Mouse (Mus musculus) embryo, embryonic 9.5 days (tissue): Measurements from ENCODE around the gene Olfr5.
"Not testable (repeated sequence)": the region's sequence is repeated elsewhere in the genome, so short reads cannot be mapped to it uniquely, and the experiment has no call there.

Experiments
- DNase-seq: peaks from one replicate; pipeline ENCODE4 v3.0.0-alpha.2; 2017; ENCODE audit errors: extremely low spot score

Olfr5 gene

DNA sequence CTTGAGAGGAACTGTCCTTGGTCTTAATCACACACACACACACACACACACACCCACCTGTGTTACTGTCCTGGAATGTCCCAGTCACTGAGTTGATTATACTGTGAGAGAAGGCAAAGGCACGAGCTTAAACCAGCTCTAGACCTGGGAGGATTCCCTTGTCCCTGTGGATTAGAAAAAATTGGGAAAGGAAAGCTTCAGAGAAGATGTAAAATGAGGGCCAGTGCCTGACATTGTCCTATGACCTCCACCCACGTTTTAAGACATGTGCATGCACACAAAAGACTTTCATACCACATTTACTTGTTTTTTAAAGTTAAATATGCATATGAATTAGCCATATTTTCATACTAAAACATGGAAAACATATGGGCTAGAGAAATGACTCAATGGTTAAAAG is at the start of gene Olfr5:
Olfr5 (minus strand) TSS at position 101 of the 400 bp plus-strand sequence.
- no peak for DNase-seq

DNA sequence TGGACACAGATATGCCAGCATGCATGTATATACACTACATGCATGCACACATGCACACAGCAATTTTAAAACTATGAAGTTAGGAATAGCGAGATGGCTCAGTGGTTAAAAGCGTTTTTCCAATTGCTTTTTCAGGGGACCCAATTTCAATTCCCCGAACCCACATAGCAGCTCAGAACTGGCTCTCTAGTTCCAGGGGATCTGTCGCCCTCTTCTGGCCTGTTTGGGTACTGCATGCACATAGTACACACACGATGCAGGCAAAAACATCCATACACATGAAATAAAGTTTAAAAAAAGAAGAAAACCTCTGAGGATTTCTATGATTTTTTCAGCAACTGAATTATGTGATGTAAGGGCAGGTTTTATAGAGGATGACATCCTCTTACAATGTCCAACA is 39.4 kb upstream of the Olfr5 start:
- no peak for DNase-seq

DNA sequence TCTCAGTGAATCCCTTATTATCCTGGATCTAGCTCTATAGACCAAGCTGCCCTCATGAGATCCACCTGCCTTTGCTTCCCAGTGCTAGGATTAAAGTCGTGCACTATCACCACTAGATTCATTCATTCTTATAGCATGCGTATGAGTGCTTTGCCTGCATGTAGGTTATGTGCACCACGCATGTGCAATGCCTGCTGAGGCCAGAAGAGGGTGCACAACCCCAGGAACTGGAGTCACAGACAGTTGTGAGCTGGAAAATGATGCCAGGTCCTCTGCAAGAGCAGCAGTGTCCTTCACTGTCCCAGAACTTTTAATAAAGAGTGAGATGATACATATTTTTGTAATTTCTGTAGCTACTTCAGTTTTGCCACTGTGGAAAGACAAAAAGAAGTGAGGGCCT is 38.3 kb upstream of the Olfr5 start:
- DNase-seq: no peak

DNA sequence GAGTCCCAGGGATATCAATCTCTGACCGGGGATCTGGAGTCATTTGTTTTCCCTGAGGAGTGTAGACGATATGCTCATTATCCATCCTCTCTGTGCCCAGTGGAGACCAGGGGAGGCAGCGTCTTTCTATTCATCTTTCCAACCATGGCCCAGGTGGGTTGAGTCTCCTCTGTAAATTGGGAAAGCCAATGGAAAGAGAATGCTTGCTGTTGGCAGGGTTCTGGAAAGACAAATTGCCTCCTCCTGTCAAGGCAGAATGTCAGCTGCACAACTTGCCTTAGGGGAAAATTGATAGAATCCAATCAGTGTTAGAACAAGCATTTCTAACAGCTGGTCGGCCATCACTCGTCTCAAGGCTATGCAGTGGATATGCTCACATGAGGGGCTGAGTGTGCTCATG is 36.1 kb upstream of the Olfr5 start, which contains the start of gene Olfr1349:
Olfr1349 (minus strand) TSS at position 101 of the 400 bp plus-strand sequence.
- no peak for DNase-seq

DNA sequence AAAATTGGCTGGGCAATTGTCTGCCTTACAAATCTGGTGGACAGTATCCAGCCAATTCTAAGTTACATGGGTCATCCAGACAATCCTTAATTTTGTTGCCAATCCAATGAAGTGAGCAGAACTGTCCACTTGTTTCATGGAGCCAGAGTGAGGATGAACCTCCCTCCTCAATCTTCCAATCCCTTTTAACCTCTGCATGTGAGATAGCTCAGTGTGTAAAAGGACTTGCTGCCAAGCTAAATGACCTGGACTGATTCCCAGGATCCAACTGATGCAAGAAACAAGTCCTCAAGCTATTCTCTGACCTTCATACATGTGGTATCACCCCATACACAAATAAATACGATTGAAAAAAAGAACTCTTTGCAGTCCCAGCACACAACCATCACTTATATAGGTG is 34.9 kb upstream of the Olfr5 start:
- no peak for DNase-seq

DNA sequence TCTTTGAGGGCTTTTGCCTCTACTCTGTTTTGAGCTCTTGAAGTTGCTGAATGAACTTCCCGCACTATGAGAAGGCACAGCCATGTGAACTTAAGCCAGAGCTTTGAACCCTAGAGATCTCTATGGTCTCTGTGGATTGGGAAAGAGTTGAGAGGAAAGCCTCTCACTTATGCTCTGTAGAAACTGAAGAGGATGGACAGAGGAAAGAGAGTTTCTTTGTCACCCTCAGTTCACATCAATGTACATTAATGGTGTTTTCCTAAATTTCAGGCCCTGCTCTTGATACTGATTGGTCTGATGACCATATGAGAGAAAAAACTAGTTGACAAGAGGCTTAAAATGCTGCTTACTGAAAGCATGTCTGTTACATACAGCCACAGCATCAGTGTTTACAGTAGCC is 21.9 kb upstream of the Olfr5 start, which contains the start of gene Olfr1348:
Olfr1348 (minus strand) TSS at position 101 of the 400 bp plus-strand sequence.
- no peak for DNase-seq

DNA sequence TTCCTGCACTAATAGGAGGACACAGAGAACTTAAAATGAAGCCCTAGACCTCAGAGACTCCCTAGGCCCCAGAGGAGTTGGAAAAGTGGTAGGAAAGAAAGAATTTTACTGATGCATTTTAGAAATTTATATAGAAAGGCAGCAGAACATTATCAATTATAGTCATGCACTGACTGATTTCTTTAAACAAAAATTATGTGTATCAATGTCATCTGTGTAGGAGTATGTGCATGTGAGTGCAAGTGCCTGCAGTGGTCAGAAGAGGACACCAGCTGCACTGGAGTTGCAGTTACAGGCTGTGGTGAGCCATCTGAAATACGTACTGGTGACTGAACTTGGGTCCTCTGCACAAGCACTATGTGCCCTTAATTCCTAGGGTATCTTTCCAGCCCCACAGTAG is 12.9 kb upstream of the Olfr5 start, which contains the start of gene Olfr1347:
Olfr1347 (minus strand) TSS at position 101 of the 400 bp plus-strand sequence.
- DNase-seq: no peak

DNA sequence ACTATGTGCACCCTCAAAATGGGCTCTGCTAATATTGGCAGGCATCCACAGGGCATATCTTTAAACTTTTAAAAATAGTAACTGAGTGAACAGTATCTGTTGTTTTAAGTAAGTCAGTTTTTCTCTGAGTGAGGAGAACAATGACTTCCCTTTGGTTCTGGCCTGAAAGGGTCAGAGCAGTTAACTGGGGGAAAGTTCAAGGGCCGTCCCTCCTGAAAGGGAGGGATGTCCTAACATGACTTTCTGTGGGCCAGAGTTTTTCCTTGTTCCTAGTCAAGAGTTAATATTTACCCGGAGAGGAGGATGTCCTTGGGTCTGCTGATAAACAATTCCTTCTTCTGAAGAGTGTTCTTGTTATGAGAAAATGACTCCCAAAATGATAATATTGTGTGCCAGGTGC is 9.1 kb downstream of the Olfr5 start:
- not testable (repeated sequence) for DNase-seq

DNA sequence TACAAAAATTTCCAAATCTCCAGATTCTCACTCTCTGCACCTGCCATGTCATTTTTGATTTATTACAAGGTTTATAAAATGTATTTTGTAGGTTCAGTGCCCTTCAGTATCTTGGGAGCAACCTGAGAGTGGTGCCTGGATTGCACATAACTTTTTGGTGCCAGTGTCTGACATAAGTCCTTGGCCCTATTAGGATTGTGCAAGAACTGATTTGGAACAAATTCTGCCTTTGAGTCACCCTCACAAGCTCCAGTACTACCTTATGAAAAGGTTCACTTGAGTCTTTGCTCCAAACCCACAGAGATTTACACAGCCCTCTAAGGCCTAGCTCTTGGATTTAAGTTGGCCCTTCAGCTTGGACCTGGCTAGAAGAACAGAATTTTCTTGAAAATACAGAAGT is 19.8 kb downstream of the Olfr5 start, which contains the start of gene Olfr1346:
Olfr1346 (plus strand) TSS at position 151 of the 400 bp plus-strand sequence.
- no peak for DNase-seq

DNA sequence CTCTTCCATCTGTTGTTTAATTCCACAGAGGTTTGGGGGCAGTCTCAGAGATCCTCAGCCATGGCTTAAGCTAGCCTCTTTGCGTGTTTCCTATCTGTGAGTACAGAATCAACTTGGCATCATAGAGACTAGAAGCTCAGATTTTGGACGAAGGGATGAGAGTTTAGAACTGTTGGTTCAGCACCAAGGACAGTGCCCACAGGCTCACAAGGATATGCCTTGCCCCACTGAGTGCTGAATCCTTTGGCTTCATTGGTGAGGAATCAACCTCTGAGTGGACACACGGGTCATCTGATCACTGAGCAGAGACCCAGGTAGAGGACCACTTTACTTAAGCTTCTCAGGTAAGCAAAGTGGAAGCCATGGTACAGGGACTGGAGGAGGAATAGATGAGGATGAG is 30.3 kb downstream of the Olfr5 start:
- DNase-seq: no peak

DNA sequence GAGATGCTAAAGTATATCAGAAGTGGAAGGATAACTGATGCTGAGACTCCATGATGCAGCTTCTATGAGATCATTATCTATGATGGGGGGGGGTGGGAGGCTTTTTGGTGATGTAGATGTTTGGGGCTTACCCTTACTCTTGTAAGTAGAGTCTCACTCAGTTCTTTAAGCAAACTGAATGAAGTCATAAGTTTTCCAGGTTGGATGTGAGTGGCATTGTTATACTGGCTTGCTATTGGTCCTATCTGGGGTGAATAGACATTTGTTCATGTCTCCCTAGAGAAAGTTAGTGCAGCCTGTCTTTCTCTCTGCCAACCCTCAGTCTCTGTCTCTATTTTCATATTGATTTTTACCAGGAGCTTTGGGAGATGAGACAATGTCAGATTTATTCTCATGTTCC is 30.9 kb downstream of the Olfr5 start, which contains the start of gene Olfr1336:
Olfr1336 (plus strand) TSS at position 301 of the 400 bp plus-strand sequence.
- DNase-seq: no peak

DNA sequence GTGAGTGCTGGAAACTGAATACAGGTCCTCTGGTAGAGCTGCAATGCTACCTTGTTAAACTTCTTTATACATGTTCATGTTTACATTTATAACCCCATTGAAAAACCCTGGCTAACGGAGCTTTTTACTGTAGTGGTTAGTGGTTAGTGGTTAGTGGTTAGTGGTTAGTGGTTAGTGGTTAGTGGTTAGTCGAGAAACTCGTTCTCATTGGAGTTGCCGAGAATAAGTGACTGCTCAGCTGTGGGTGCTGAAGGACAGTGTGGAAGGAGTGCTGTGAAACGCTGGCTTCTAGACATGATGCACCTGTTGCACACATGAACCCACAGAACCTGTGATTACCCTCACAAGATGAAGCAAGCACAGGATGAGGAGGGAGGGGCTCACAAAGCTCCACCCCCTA is 39.0 kb downstream of the Olfr5 start:
- DNase-seq: no peak

DNA sequence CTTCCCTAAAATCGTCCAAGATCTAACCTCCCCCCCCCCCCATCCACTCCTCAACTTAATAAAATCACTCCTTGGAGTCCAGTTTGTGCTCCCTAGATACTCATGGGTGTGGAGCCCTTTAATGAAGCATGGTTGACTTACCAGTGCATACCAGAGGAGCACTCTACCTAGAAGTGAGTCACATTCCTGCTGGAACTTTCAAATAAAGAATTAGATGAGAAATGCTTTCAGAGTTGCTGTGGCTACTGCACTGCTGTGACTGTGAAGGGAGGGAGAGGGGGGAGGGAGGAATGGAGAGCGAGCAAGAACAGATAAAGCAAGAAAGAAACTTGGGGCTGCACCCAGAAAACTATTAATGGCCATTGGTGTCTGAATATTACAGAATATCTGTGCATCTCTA is 45.6 kb downstream of the Olfr5 start:
- DNase-seq: no peak

DNA sequence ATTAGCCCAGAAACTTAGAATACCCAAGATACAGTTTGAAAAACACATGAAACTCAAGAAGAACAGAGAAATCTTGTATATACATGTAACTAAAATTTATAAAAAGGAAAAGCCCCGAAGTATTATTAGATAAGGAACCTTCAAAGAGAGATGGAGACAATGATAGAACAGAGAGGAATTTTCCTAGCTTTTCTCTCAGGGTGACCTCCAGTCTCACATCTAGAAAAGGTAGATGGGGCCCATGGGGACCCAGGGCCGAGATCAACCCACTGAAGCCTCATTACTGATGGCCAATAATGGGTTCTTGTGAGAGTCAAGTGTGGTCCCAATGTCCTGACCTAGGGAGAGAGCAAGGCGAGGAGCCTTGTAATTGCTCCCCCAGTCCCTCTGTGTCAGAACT is 48.4 kb downstream of the Olfr5 start, which contains the start of gene Olfr1344:
Olfr1344 (plus strand) TSS at position 301 of the 400 bp plus-strand sequence.
- DNase-seq: no peak

DNA sequence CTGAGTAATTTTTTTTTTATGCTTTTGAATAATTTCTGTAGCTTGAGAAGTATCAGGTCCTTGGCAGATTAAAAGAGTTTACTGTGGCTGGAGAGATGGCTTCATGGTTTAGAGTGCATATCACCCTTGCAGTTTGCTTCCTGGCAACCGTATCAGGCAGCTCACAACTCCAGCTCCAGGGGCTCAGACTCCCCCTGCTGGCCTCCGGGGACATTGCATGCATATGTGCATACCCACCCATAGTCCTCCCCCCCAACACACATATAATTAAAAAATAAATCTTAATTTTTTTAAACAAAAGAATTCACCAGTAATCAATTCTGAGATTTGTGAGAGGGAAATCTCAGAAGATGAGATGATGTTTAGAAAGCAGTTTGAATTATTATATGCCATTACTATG is 56.4 kb downstream of the Olfr5 start:
- DNase-seq: peak; percentile 27

DNA sequence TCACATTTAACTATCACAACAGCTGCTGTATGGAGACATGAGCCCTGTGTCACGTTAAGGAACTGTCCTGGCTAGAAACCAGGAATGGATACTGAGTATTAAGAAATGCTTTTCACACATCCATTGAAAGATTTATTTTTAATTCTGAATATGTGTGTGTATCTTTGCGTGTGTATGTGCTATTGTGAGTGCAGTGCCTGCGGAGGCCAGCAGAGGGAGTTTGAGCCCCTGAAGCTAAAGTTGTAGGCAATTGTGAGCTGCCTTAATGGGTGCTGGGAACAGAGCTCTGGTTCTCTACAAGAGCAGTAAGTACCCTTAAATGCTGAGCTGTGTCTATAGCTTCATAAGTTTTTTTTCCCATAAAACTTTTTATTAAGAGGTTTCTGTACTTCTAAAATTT is 57.4 kb downstream of the Olfr5 start:
- DNase-seq: no peak
